Mouse (Mus musculus) hindbrain, embryonic 13.5 days (tissue): ENCODE results near the gene Nf1. TPM values are rescaled to one million over a fixed set of nuclear protein-coding genes. Genes with fewer than 3 reads are reported as not detected.

Experiments
- ATAC-seq: fragments of 200-750 bp; cut with Nextera tagmentation; 2 replicates; pipeline ENCODE4 v1.8.0; 2017; ENCODE audit warnings: moderate TSS enrichment; ENCODE audit not compliant: low FRiP score
- H3K27ac ChIP-seq: fragments of 300-500 bp; sonication (generic); 2 replicates; pipeline ENCODE4 v1.5.1; 2015; ENCODE audit warnings: inconsistent platforms, mild to moderate bottlenecking, moderate library complexity
- H3K27me3 ChIP-seq: fragments of 300-500 bp; sonication (generic); 2 replicates; pipeline ENCODE4 v1.6.1; 2015; ENCODE audit warnings: mild to moderate bottlenecking, inconsistent platforms
- H3K36me3 ChIP-seq: fragments of 300-500 bp; sonication (generic); 2 replicates; pipeline ENCODE4 v1.6.1; 2015; ENCODE audit warnings: mild to moderate bottlenecking, inconsistent platforms
- H3K4me1 ChIP-seq: fragments of 300-500 bp; sonication (generic); replicated peaks from 2 replicates; pipeline ENCODE4 v1.6.1; 2015; ENCODE audit warnings: inconsistent platforms
- H3K4me2 ChIP-seq: fragments of 300-500 bp; sonication (generic); 2 replicates; pipeline ENCODE4 v1.6.1; 2015; ENCODE audit warnings: inconsistent platforms, mild to moderate bottlenecking, moderate library complexity
- H3K4me3 ChIP-seq: fragments of 300-500 bp; sonication (generic); 2 replicates; pipeline ENCODE4 v1.5.1; 2015; ENCODE audit warnings: mild to moderate bottlenecking, inconsistent platforms
- H3K9ac ChIP-seq: fragments of 300-500 bp; sonication (generic); 2 replicates; pipeline ENCODE4 v1.6.1; 2015; ENCODE audit warnings: mild to moderate bottlenecking, inconsistent platforms
- H3K9me3 ChIP-seq: fragments of 300-500 bp; sonication (generic); 2 replicates; pipeline ENCODE4 v1.6.1; 2016; ENCODE audit warnings: inconsistent platforms
- WGBS: fragments of 180-500 bp; shearing (Covaris S2); methylation state at CpG from one replicate; pipeline ENCODE4 v1.1.7; 2015; 5-methylcytosine and 5-hydroxymethylcytosine counted together
- polyA plus RNA-seq: library from polyadenylated mRNA; unstranded; fragments of >200 nt; fragmentation: Nextera tagmentation; extraction: Ambion mirVana; gene quantifications from 2 replicates; pipeline ENCODE4 v1.2.1, GENCODE M21; 2015

Nf1 gene
- polyA plus RNA-seq, 1 experiment from 2014 or later: 7.8 TPM

GRCm38 (mm10) chr11:79523560-79524309, 184.2 kb downstream of the Nf1 start, which contains the start of gene Evi2b:
TSS of gene Evi2b (minus strand) at chr11:79523762.
- Histone ChIP-seq H3K9ac (no peak within 1 kb of the TSS), H3K9me3 (no peaks in the 10 kb centered on the region), H3K27me3 (no peaks in the 10 kb centered on the region), H3K4me1 (no peaks in the 10 kb centered on the region), H3K27ac (0 out of 2 replicates have a peak within 1 kb of the TSS, but pooled peaks have one; percentile 26), H3K36me3 (peaks cover 13% of the 10 kb centered on the region), H3K4me2 (no peak within 1 kb of the TSS), H3K4me3 (no peak within 1 kb of the TSS)
- WGBS: 90% methylated on average over 10 of the region's 10 CpGs
- no peak for ATAC-seq

GRCm38 (mm10) chr11:79524310-79524575, 184.8 kb downstream of the Nf1 start:
- Histone ChIP-seq H3K4me3 (no peak overlapping the region), H3K9me3 (no peaks in the 10 kb centered on the region), H3K27ac (0 out of 2 replicates have a peak overlapping the region, but pooled peaks have one; percentile 26), H3K36me3 (peaks cover 14% of the 10 kb centered on the region), H3K9ac (no peak overlapping the region), H3K27me3 (no peaks in the 10 kb centered on the region), H3K4me1 (no peaks in the 10 kb centered on the region), H3K4me2 (no peak overlapping the region)
- WGBS: 88% methylated on average over 1 of the region's 1 CpGs
- ATAC-seq: no peak

- Histone ChIP-seq H3K4me3 (no peak overlapping the region), H3K9me3 (no peaks in the 10 kb centered on the region), H3K4me1 (no peaks in the 10 kb centered on the region), H3K27ac (no peak overlapping the region), H3K4me2 (no peak overlapping the region), H3K36me3 (peaks cover 18% of the 10 kb centered on the region), H3K27me3 (no peaks in the 10 kb centered on the region), H3K9ac (no peak overlapping the region)
- WGBS: 98% methylated on average over 3 of the region's 3 CpGs
- ATAC-seq: no peak
These were observed 187.1 kb downstream of the Nf1 start for GRCm38 (mm10) chr11:79526549-79526948.

- Histone ChIP-seq H3K9ac (no peak overlapping the region), H3K4me2 (no peak overlapping the region), H3K36me3 (peaks cover 18% of the 10 kb centered on the region), H3K9me3 (no peaks in the 10 kb centered on the region), H3K27me3 (no peaks in the 10 kb centered on the region), H3K27ac (no peak overlapping the region), H3K4me3 (no peak overlapping the region), H3K4me1 (no peaks in the 10 kb centered on the region)
- WGBS: 82% methylated on average over 15 of the region's 15 CpGs
- ATAC-seq: no peak
These were observed 187.7 kb downstream of the Nf1 start for GRCm38 (mm10) chr11:79527015-79527738.

- peaks cover 18% of the 10 kb centered on the region for H3K36me3 ChIP-seq
- H3K27ac ChIP-seq: no peak overlapping the region
- H3K27me3 ChIP-seq: no peaks in the 10 kb centered on the region
- no peaks in the 10 kb centered on the region for H3K4me1 ChIP-seq
- no peak overlapping the region for H3K4me3 ChIP-seq
- H3K9ac ChIP-seq: no peak overlapping the region
- H3K4me2 ChIP-seq: no peak overlapping the region
- no peak for ATAC-seq
- no peaks in the 10 kb centered on the region for H3K9me3 ChIP-seq
- 90% methylated on average over 5 of the region's 5 CpGs for WGBS
These were observed 188.4 kb downstream of the Nf1 start for GRCm38 (mm10) chr11:79527739-79528384.

GRCm38 (mm10) chr11:79528601-79529000, 189.1 kb downstream of the Nf1 start:
- peaks cover 18% of the 10 kb centered on the region for H3K36me3 ChIP-seq
- no peaks in the 10 kb centered on the region for H3K4me1 ChIP-seq
- H3K27ac ChIP-seq: no peak overlapping the region
- no peak overlapping the region for H3K4me2 ChIP-seq
- H3K9me3 ChIP-seq: no peaks in the 10 kb centered on the region
- ATAC-seq: no peak
- no peak overlapping the region for H3K9ac ChIP-seq
- 95% methylated on average over 3 of the region's 3 CpGs for WGBS
- no peak overlapping the region for H3K4me3 ChIP-seq
- no peaks in the 10 kb centered on the region for H3K27me3 ChIP-seq

- 98% methylated on average over 6 of the region's 6 CpGs for WGBS
- Histone ChIP-seq H3K36me3 (peaks cover 18% of the 10 kb centered on the region), H3K27ac (no peak overlapping the region), H3K4me2 (no peak overlapping the region), H3K4me1 (no peaks in the 10 kb centered on the region; the same call in 1 of the 2 replicates), H3K4me3 (no peak overlapping the region), H3K9me3 (no peaks in the 10 kb centered on the region), H3K27me3 (no peaks in the 10 kb centered on the region), H3K9ac (no peak overlapping the region)
- no peak for ATAC-seq
These were observed 189.7 kb downstream of the Nf1 start for GRCm38 (mm10) chr11:79529226-79529625.

GRCm38 (mm10) chr11:79529736-79530135, 190.2 kb downstream of the Nf1 start:
- H3K36me3 ChIP-seq: peaks cover 18% of the 10 kb centered on the region
- no peak overlapping the region for H3K27ac ChIP-seq
- 72% methylated on average over 2 of the region's 2 CpGs for WGBS
- H3K9ac ChIP-seq: no peak overlapping the region
- H3K4me1 ChIP-seq: no peaks in the 10 kb centered on the region; the same call in 1 of the 2 replicates
- H3K27me3 ChIP-seq: no peaks in the 10 kb centered on the region
- no peaks in the 10 kb centered on the region for H3K9me3 ChIP-seq
- no peak overlapping the region for H3K4me3 ChIP-seq
- no peak for ATAC-seq
- H3K4me2 ChIP-seq: no peak overlapping the region

GRCm38 (mm10) chr11:79530333-79530761, 190.9 kb downstream of the Nf1 start, which contains the start of the genes Evi2 and Evi2a:
TSS of gene Evi2 (minus strand) at chr11:79530589.
TSS of gene Evi2a (minus strand) at chr11:79530609.
- no peak within 1 kb of the TSS for H3K27ac ChIP-seq
- H3K4me1 ChIP-seq: no peaks in the 10 kb centered on the region; the same call in 1 of the 2 replicates
- no peak within 1 kb of the TSS for H3K4me2 ChIP-seq
- no peak for ATAC-seq
- peaks cover 18% of the 10 kb centered on the region for H3K36me3 ChIP-seq
- 81% methylated on average over 7 of the region's 7 CpGs for WGBS
- H3K27me3 ChIP-seq: no peaks in the 10 kb centered on the region
- H3K9me3 ChIP-seq: no peaks in the 10 kb centered on the region
- no peak within 1 kb of the TSS for H3K9ac ChIP-seq
- no peak within 1 kb of the TSS for H3K4me3 ChIP-seq

DNA sequence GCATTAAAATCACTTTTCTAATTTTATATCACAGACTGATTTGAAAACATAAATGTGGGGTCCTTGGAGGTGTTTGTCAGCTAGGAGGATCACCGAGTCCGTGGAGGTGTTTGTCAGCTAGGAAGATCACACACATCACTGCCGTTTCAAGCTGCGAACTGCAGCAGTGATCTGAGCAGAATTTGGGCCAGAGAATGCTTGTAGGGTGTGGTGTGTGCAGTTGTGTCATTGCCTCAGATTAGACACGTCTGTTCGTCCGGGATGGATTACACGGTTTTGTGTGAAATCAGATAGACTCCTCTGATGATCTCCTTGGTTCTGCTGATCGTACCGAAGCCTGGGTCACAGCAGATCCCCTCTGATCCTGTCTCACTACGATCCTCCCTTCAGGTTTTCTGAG, 191.3 kb downstream of the Nf1 start:
- Histone ChIP-seq H3K4me1 (no peaks in the 10 kb centered on the region; the same call in 1 of the 2 replicates), H3K36me3 (peaks cover 18% of the 10 kb centered on the region), H3K27me3 (no peaks in the 10 kb centered on the region), H3K9me3 (no peaks in the 10 kb centered on the region), H3K27ac (no peak overlapping the region), H3K4me3 (no peak overlapping the region), H3K4me2 (no peak overlapping the region), H3K9ac (no peak overlapping the region)
- 96% methylated on average over 11 of the region's 11 CpGs for WGBS
- no peak for ATAC-seq

DNA sequence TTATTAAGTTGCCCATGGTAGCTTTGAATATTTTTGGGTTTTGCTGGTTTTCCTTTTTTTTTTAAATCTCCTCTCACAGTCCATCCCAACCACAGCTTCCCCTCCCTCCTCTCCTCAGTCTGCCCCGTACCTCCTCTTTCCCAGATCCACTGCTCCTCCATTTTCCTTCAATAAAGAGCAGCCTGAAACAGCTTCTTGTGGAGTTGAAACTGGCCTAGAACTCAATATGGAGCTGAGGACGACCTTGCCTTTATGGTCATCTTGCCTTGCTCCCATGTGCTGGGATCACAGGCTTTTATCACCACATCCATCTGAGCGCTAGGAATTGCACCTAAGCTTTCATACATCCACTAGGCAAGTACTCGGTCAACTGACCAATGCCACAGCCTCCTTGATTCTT, 192.0 kb downstream of the Nf1 start:
- H3K4me1 ChIP-seq: no peaks in the 10 kb centered on the region; the same call in 1 of the 2 replicates
- no peak overlapping the region for H3K4me3 ChIP-seq
- no peak for ATAC-seq
- no peak overlapping the region for H3K9ac ChIP-seq
- no peak overlapping the region for H3K4me2 ChIP-seq
- H3K9me3 ChIP-seq: no peaks in the 10 kb centered on the region
- no peaks in the 10 kb centered on the region for H3K27me3 ChIP-seq
- H3K27ac ChIP-seq: no peak overlapping the region
- H3K36me3 ChIP-seq: peaks cover 20% of the 10 kb centered on the region
- WGBS: 94% methylated on average over 4 of the region's 4 CpGs

DNA sequence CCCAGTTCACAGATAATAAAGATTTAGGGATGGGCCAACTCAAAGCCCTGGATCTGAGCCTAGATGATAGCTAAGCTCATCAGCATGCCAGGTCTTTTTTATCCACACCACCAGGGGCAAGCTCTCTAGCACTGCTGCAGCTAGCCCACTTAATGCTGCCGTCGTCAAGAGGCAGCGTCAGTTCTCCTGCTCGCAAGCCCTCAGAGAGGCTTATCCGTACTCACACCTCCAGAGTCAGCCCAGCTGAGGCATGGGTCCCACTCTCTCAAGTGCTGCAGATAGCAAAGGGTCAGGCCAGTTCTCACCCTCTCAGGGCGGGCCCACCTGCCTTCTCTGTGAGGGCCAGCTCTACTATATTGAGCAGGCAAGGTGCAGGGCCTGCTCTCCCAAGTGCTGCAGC, 193.8 kb downstream of the Nf1 start:
- Histone ChIP-seq H3K4me1 (no peaks in the 10 kb centered on the region; the same call in 1 of the 2 replicates), H3K4me3 (no peak overlapping the region), H3K36me3 (peaks cover 25% of the 10 kb centered on the region), H3K9ac (no peak overlapping the region), H3K4me2 (no peak overlapping the region), H3K27me3 (no peaks in the 10 kb centered on the region), H3K9me3 (no peaks in the 10 kb centered on the region), H3K27ac (no peak overlapping the region)
- ATAC-seq: no peak
- WGBS: 93% methylated on average over 6 of the region's 6 CpGs
